Mouse (Mus musculus) liver, adult 2 months (tissue): Measurements from ENCODE around the gene Hnrnpa2b1. TPM values are rescaled to one million over a fixed set of nuclear protein-coding genes. Genes with fewer than 3 reads are reported as not detected.
A peak's percentile ranks its signal among the peaks of the same experiment; 100 is the strongest.

ENCODE experiments used
- DNase-seq: peaks from one replicate; pipeline ENCODE4 v3.0.0-alpha.2; 2011; ENCODE audit warnings: low read depth, low spot score; ENCODE audit errors: extremely low read depth
- H3K27ac ChIP-seq: fragments of 200-500 bp; replicated peaks from 2 replicates; pipeline ENCODE4 v1.5.1; 2012; ENCODE audit warnings: low read depth, mild to moderate bottlenecking, control low read depth, inconsistent platforms, low read length; ENCODE audit not compliant: insufficient read depth
- H3K27me3 ChIP-seq: fragments of 200-500 bp; 2 replicates; pipeline ENCODE4 v1.6.1; 2012; ENCODE audit warnings: mild to moderate bottlenecking, moderate library complexity, low read length, inconsistent platforms; ENCODE audit not compliant: control insufficient read depth, insufficient read depth
- H3K36me3 ChIP-seq: fragments of 200-500 bp; 2 replicates; pipeline ENCODE4 v1.6.1; 2012; ENCODE audit warnings: low read length, inconsistent platforms; ENCODE audit not compliant: control insufficient read depth, insufficient read depth
- H3K4me1 ChIP-seq: fragments of 200-500 bp; 2 replicates; pipeline ENCODE4 v1.6.1; 2011; ENCODE audit warnings: low read length; ENCODE audit not compliant: control insufficient read depth, insufficient read depth
- H3K4me3 ChIP-seq: fragments of 200-500 bp; 2 replicates; pipeline ENCODE4 v1.5.1; 2011; ENCODE audit warnings: low read depth, mild to moderate bottlenecking, control low read depth, low read length, moderate library complexity; ENCODE audit not compliant: insufficient read depth
- H3K79me2 ChIP-seq: fragments of 200-500 bp; 2 replicates; pipeline ENCODE4 v1.6.1; 2012; ENCODE audit warnings: inconsistent platforms, mild to moderate bottlenecking, low read length, moderate library complexity; ENCODE audit not compliant: control insufficient read depth, insufficient read depth
- H3K9ac ChIP-seq: fragments of 200-500 bp; 2 replicates; pipeline ENCODE4 v1.6.1; 2012; ENCODE audit warnings: low read depth, mild to moderate bottlenecking, control low read depth, inconsistent platforms, low read length
- CTCF ChIP-seq: fragments of 200-500 bp; IDR thresholded peaks from 2 replicates; pipeline ENCODE4 v1.5.1; 2011; ENCODE audit warnings: low read depth, low read length, control low read depth
- POLR2A ChIP-seq: fragments of 200-500 bp; IDR thresholded peaks from 2 replicates; pipeline ENCODE4 v1.6.1; 2011; ENCODE audit warnings: low read length, control low read depth; ENCODE audit not compliant: insufficient read depth; ENCODE audit errors: extremely low read depth
- WGBS: fragments of 180-500 bp; shearing (Covaris S2); methylation state at CpG from one replicate; pipeline ENCODE4 v1.1.7; 2018; 5-methylcytosine and 5-hydroxymethylcytosine counted together
- polyA plus RNA-seq: library from polyadenylated mRNA; depleted of rRNA; stranded (reverse); fragments of >200 nt; gene quantifications from 2 replicates; pipeline ENCODE4 v1.2.3, GENCODE M21; 2012
- total RNA-seq: library from RNA; depleted of rRNA; stranded (reverse); fragments of >200 nt; gene quantifications from 2 replicates; pipeline ENCODE4 v1.2.3, GENCODE M21; 2014

Hnrnpa2b1 gene
- total and polyA plus RNA-seq, 2 experiments, result 49.2 to 166 TPM

DNA sequence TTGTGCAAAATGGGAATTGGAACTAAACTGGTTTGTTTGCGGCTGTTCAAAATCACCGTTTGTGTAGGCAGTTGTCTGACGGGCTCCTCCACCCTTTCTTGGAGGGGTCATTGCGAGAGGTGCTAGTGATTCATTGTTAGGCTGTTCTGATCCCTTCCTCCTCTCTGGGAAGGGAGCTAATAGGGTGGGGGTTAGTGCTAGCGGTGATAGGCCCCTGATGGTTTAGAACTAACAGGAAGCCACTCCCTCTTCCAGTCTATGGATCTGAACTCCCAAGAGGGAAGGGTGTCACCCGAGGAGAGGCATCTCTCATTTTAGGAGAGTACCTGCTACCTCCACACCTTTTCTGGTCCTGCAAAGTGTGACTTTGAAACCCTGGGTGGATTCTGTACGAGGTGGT is 35.4 kb downstream of the Hnrnpa2b1 start:
- DNase-seq, result no peak
- H3K4me3 ChIP-seq, result no peak overlapping the region
- 68% methylated on average over 7 of the region's 7 CpGs for WGBS
- no peak overlapping the region for H3K27ac ChIP-seq
- H3K27me3 ChIP-seq, result peaks cover 10% of the 10 kb centered on the region
- no peaks in the 10 kb centered on the region for H3K79me2 ChIP-seq
- H3K36me3 ChIP-seq, result no peaks in the 10 kb centered on the region
- TF ChIP-seq POLR2A (no peak), CTCF (no peak)
- no peak overlapping the region for H3K9ac ChIP-seq
- H3K4me1 ChIP-seq, result 0 out of 2 replicates have a peak, but pooled peaks cover 2% of the 10 kb centered on the region

DNA sequence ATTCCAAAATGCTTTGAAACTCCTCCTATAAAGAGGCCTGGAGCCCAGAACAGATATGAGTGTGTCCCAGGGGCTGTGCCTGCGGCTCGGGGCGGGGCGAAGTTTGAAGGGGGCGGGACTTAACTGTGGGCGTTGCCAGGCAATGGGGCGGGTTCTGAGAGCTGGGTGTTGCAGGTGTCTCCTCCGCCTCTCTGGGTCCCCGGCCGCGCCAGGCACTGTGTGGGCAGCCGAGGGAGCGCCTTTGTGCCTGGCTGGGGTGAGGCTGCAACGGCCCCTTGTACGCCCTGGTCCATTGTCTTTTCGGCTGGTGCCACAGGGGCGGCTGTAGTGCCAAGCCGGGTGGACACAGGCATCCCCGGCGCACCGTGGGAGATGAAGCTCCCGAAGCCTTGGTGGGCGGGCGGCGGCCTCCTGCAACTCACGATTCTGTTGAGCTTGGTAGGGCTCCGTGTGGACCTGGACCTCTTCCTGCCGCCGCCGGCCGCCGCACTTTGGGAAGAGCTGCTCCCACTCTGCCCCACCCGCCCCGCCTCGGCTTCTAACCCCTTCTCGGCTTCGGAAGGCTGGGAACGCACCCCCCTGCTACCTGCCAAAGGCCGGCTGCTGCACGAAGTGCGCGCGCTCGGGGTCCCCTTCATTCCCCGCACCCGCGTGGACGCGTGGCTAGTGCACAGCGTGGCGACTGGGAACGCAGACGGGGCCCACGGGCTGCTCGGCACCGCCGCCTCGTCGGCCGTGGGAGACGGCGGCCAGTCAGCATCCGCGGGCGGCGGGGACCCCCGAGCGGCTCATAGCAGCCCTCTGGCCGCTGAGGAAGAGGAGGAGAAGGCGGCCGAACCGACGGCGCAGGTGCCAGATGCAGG is 36.9 kb downstream of the Hnrnpa2b1 start, which contains the start of gene Nfe2l3:
Nfe2l3 (plus strand) TSS at position 136 of the 863 bp plus-strand sequence.
- WGBS, result 1% methylated on average over 74 of the region's 74 CpGs
- Histone ChIP-seq H3K4me1 (0 out of 2 replicates have a peak, but pooled peaks cover 2% of the 10 kb centered on the region), H3K9ac (peak within 1 kb of the TSS; percentile 43), H3K27ac (no peak within 1 kb of the TSS), H3K36me3 (no peaks in the 10 kb centered on the region), H3K4me3 (peak within 1 kb of the TSS; percentile 55; the same call in 1 of the 2 replicates), H3K79me2 (no peaks in the 10 kb centered on the region), H3K27me3 (peaks cover 10% of the 10 kb centered on the region)
- peak; percentile 35 for DNase-seq
- TF ChIP-seq CTCF, result no peak
- no peak for TF ChIP-seq POLR2A

- 97% methylated on average over 2 of the region's 2 CpGs for WGBS
- no peaks in the 10 kb centered on the region for H3K4me1 ChIP-seq
- no peak for TF ChIP-seq CTCF
- TF ChIP-seq POLR2A, result no peak
- H3K27ac ChIP-seq, result no peak overlapping the region
- no peak overlapping the region for H3K9ac ChIP-seq
- H3K79me2 ChIP-seq, result no peaks in the 10 kb centered on the region
- no peaks in the 10 kb centered on the region for H3K36me3 ChIP-seq
- no peak overlapping the region for H3K4me3 ChIP-seq
- no peak for DNase-seq
- H3K27me3 ChIP-seq, result no peaks in the 10 kb centered on the region
These were observed 45.2 kb downstream of the Hnrnpa2b1 start for GRCm38 (mm10) chr6:51424537-51424936.

GRCm38 (mm10) chr6:51423466-51424122 is 46.1 kb downstream of the Hnrnpa2b1 start:
- no peak for TF ChIP-seq CTCF
- no peak for TF ChIP-seq POLR2A
- no peak overlapping the region for H3K4me3 ChIP-seq
- no peak for DNase-seq
- H3K27me3 ChIP-seq, result no peaks in the 10 kb centered on the region
- no peaks in the 10 kb centered on the region for H3K79me2 ChIP-seq
- 68% methylated on average over 11 of the region's 11 CpGs for WGBS
- H3K4me1 ChIP-seq, result no peaks in the 10 kb centered on the region
- H3K27ac ChIP-seq, result no peak overlapping the region
- H3K9ac ChIP-seq, result no peak overlapping the region
- no peaks in the 10 kb centered on the region for H3K36me3 ChIP-seq

DNA sequence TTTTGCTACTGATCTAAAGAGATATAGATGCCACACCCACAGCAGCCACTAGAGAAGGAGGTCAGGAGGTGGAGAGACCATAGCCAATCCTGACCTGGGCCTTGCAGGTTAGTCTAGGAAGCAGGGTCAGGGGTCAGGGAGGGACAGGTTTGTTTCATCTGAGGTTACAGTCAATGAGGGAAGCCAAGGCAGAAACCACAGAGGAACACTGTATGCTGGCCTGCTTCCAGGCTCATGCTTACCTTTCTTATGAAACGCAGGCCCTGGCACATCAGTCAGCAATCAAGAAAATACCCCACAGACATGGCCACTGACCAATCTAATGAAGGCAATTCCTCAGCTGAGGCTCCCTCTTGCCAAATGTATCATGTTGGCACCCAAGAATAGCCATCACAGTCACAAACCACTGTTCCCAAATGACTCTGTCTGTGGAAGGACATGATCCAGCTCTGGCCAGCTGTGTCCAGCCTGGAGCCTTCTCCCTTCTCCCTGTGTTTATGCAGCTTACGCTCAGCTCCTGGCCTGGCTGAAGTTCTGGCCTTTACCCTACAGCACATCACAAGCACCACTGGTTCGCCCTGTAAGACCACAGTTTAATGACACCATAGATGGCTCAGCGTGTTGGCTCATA is 52.3 kb downstream of the Hnrnpa2b1 start:
- Histone ChIP-seq H3K27ac (peak overlapping the region; percentile 65), H3K4me1 (peaks cover 14% of the 10 kb centered on the region), H3K4me3 (no peak overlapping the region), H3K9ac (no peak overlapping the region), H3K79me2 (no peaks in the 10 kb centered on the region), H3K27me3 (no peaks in the 10 kb centered on the region), H3K36me3 (no peaks in the 10 kb centered on the region)
- TF ChIP-seq CTCF (no peak), POLR2A (no peak)
- DNase-seq, result peak; percentile 92
- 30% methylated on average over 4 of the region's 4 CpGs for WGBS
